Mouse (Mus musculus) myocyte (in vitro differentiated cells): ENCODE results near the gene Gm47995.

Experiments used
- CEBPB ChIP-seq: IDR thresholded peaks from 2 replicates; pipeline ENCODE4 v1.6.1; 2011; ENCODE audit warnings: mild to moderate bottlenecking, moderate library complexity; ENCODE audit not compliant: poor library complexity, insufficient read depth, severe bottlenecking
- E2F4 ChIP-seq: IDR thresholded peaks from one replicate; pipeline ENCODE4 v1.6.1; 2011; ENCODE audit warnings: mild to moderate bottlenecking, control low read depth, moderate library complexity; ENCODE audit not compliant: insufficient read depth
- MYOD1 ChIP-seq, 3 experiments: IDR thresholded peaks; one replicate each; pipeline ENCODE4 v1.6.1; 2011; ENCODE audit warnings: control low read depth in 2 of 3, low read depth in 2 of 3, mild to moderate bottlenecking in 2 of 3, moderate library complexity in 1 of 3; ENCODE audit not compliant: insufficient read length in 2 of 3, control insufficient read depth in 1 of 3
- MYOG ChIP-seq, 3 experiments: IDR thresholded peaks; one replicate each; pipeline ENCODE4 v1.6.1; 2011; ENCODE audit warnings: control low read depth in 2 of 3, low read depth in 2 of 3, mild to moderate bottlenecking in 2 of 3; ENCODE audit not compliant: insufficient read length in 2 of 3, control insufficient read depth in 1 of 3, insufficient read depth in 1 of 3
- POLR2A ChIP-seq: IDR thresholded peaks from one replicate; pipeline ENCODE4 v1.6.1; 2011; ENCODE audit warnings: low read depth, mild to moderate bottlenecking, control low read depth, moderate library complexity; ENCODE audit not compliant: insufficient read length
- POLR2AphosphoS2 ChIP-seq: IDR thresholded peaks from one replicate; pipeline ENCODE4 v1.6.1; 2011; ENCODE audit warnings: low read depth, control low read depth; ENCODE audit not compliant: insufficient read length
- TCF12 ChIP-seq: IDR thresholded peaks from one replicate; pipeline ENCODE4 v1.6.1; 2011; ENCODE audit warnings: mild to moderate bottlenecking, control low read depth; ENCODE audit not compliant: poor library complexity, insufficient read depth, severe bottlenecking
- TCF3 ChIP-seq: IDR thresholded peaks from one replicate; pipeline ENCODE4 v1.6.1; 2011; ENCODE audit warnings: low read depth, control low read depth; ENCODE audit not compliant: insufficient read length
- USF1 ChIP-seq: IDR thresholded peaks from one replicate; pipeline ENCODE4 v1.6.1; 2011; ENCODE audit warnings: low read depth, mild to moderate bottlenecking, control low read depth, moderate library complexity

- TF ChIP-seq POLR2A = no peak
- TF ChIP-seq CEBPB = no peak
- no peak for TF ChIP-seq MYOD1 (IDR thresholded peaks at IDR 0.05; ENCODE audit: control insufficient read depth in 1 of 3, insufficient read length in 2 of 3, low read depth in 2 of 3)
- TF ChIP-seq E2F4 = no peak
- no peak for TF ChIP-seq USF1
- no peak for TF ChIP-seq TCF12
- TF ChIP-seq POLR2AphosphoS2 = no peak
- TF ChIP-seq TCF3 = no peak
- no peak for TF ChIP-seq MYOG (IDR thresholded peaks at IDR 0.05; ENCODE audit: control insufficient read depth in 1 of 3, insufficient read depth in 1 of 3, insufficient read length in 2 of 3, low read depth in 2 of 3)
These were observed 45.1 kb downstream of the Gm47995 start for GRCm38 (mm10) chr1:151243332-151243731.
